Mouse (Mus musculus): ENCODE results near the gene Hsf2. TPM values are rescaled to one million over a fixed set of nuclear protein-coding genes. Genes with fewer than 3 reads are reported as not detected.
"Not testable (repeated sequence)": the region's sequence is repeated elsewhere in the genome, so short reads cannot be mapped to it uniquely, and the experiment has no call there.

Gene Hsf2
- total RNA-seq, 2 experiments from 2014 or later, result 20.8 to 21.1 TPM

DNA sequence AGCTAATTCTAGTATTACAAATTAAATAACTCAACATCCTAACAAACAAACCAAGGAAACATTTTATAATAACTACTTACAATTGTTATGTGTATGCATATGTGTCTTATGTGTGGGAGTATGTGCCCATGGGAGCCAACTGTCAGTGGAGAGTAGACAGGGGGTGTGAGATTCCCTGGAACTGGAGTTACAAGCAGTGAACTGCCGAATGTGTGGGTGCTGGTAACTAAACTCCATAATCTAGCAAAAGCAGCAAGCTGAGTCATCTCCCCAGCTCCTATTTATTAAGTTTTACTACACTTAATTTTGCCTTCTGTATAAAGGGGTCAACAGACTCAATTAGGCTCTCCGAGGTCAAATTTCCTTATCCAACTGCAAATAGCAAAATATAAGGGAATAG is 44.9 kb downstream of the Hsf2 start:
- intact Hi-C loops (cut with DNase I), result no loop called here
- no peak for DNase-seq

DNA sequence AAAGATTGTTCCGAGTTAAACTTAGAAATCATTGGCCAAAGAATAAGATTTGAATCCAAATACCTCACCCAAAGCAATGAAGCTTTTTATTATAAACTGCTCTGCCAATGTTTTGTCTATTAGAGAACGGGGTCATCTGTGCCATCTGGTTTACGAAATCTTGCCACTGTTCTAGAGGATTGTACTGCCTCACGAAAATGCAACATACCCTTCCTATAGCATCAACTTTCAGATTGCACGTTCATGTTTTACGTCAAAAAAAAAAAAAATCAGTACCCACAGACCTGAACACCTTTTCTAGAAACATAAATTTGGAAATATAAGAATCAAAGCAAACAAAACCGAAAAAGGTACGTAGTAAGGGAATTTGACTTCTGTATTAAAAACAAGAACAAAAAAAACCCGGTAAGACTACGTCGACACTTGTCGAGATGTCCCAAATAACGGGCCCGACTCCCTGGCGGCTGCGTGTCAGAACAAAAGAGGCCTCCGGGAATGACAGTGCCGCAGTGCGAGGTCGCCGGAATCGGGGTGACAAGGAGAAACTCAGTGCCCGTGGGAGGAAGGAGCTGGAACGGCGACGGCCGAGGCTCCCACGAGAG is 45.5 kb downstream of the Hsf2 start:
- no peak for DNase-seq
- intact Hi-C loops (cut with DNase I), result no loop called here

DNA sequence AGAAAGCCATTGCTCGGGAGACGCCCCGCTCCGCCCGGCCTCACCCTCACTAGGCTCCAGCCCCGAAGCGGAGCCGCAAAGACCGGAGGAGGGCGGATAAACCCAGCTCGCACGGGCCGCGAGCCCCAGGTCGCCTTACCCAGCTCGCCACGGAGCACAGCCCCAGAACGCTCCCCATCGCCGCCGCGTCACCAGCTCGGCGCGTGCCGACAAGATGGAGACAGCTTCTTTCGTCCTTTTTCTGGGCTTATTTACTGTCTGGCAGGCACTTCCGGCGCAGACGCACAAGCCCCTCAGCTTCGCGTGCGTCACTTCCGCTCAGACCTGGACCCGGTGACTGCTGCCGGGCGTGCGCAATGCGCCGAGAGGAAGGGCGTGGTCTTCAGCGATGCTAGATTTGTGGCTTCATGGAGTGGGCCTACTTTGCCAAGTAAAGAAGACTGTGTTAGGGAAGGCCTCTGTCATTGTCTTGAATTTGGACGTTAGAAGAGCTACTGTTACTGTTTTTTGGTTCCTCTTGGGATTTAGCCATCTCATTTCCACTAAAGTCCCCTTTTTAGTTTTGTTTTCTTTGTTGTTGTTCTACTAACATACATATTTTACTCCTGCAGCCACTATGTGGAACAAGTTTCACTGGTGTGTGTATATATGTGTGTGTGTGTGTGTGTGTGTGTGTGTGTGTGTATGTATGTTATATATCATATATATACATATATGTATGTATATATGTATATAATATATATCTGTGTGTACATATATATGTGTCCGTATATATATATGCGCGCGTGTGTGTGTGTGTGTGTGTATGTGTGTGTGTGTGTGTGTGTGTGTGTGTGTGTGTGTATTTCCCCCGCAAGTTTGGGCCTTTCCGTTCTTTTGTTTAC is 46.3 kb downstream of the Hsf2 start, which contains the start of gene Serinc1:
Serinc1 (minus strand) TSS at position 313 of the 884 bp plus-strand sequence.
- intact Hi-C loops (cut with DNase I), result no loop called here
- DNase-seq, result peak; percentile 94 to 97

DNA sequence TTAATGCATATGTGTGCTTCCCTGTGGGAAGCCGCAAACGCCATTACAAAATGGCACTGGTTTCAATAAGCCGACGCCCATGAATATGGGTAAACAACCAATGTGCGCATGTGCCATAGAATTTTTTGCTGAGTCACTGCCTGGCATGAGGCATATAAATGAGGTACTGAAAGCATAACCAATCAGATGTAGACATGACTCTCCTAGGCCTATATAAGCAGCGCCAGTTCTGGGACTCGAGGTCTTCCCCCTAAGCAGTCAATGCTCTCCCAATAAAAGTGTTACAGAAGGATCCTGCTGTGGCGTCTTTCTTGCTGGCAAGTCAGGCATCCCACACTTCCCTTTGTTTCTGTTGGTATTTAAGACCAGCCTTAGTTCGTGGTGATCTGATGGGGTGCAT is 57.7 kb downstream of the Hsf2 start:
- DNase-seq; intact Hi-C loops (cut with DNase I): not testable (repeated sequence)

DNA sequence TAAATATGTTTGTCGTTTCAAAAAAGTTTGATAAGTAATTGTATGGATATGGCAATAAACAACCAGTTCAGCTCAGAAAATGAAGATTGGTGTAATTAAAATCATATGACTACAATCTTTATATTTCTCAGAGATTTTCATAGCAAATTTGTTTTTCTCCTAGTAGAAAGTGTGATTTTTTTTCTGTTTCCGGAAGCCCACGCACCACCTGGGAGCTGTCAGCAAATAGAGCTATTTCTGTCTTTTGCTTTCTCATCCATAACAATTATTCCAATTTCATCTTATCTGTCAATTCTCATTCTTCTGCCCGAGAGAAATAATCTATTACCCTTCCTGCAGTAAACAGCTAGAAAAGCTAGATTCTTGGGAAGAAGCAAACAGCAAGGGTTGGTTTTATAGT is 63.4 kb downstream of the Hsf2 start:
- intact Hi-C loops (cut with DNase I), result no loop called here
- DNase-seq, result no peak

DNA sequence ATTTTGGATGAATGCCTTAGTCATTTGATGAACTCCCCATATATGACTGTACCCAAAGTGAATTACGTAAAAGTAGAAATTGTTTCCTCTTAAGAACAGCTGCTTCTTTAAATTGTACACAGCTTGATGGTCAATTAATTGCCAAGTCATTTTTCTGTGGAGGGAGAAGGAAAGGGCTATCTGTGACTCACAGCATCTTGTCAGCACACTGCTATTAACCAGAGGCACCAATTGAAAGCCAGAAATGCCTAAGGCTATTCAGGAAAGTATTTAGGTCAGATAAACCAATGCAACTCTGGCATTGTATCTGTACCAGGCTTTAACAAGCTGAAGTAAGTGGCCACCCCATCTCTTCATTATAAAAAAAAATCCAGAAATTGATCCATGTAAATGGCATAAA is 67.5 kb downstream of the Hsf2 start:
- DNase-seq, result no peak
- intact Hi-C loops (cut with DNase I), result no loop called here

DNA sequence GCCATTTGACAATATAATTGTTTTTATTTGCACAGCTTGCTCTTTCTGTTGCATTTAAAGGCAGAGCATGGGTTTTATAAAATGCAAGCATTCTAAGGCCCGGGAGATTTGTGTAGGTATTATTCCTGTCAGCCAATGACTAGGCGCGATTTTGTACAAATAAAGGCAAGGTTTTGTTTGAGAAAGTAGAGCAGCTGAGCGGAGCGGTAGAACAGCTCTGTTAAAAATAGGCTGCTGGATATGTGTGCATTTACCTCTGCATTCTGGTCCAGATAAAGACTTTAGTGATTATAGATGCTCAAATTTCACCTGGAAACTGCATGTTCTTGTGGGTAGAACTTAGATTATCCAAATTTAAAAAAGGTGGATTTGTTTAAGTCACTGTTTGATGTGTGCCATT is 71.4 kb downstream of the Hsf2 start:
- intact Hi-C loops (cut with DNase I), result no loop called here
- DNase-seq, result no peak

Other genes starting within 250 kb of the Hsf2 start
- gene Serinc1, start 46.1 kb downstream of the Hsf2 start, total RNA-seq (2021), result 100 to 1,000 TPM; 255 to 258 TPM
- under 1 TPM; 0.72 to 0.97 TPM for gene Pkib, start 145.6 kb downstream of the Hsf2 start, total RNA-seq (2021)